Mouse (Mus musculus): ENCODE measurements at regions not wholly inside any gene's neighbourhood (a gene's known extent, or its start where the extent isn't known, plus 50 kb on each side); places are given as distances from the start of the nearest gene placed in this dataset.

DNA sequence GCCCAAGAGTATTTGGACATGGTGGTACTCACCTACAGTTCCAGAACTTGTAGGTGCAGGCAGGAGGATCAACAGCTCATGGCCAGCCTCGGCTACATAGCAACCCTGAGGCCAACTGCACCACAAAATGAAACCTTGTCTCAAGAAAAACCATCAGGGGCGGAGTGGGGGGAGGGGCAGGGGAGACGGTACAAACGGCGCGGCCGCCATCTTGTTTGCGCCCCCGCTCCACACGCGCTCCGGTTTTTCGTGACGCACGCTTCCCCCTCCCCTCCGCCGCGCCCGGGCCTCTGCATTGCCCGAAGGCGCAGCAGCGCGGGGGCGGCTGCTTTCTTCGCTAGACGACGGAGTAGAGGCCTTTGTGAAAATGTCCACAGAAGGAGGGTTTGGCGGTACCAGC, 117.9 kb upstream of the Apob start:
- TF ChIP-seq CTCF (IDR thresholded peaks at IDR 0.05; ENCODE audit: borderline replicate concordance, insufficient read depth, low read depth, low read length) (no peak), POLR2A (IDR thresholded peaks at IDR 0.05; ENCODE audit: borderline replicate concordance, insufficient read depth, low read length) (no peak)

Data from cerebellum, adult 2 months (tissue).